In the genomic region with DNA sequence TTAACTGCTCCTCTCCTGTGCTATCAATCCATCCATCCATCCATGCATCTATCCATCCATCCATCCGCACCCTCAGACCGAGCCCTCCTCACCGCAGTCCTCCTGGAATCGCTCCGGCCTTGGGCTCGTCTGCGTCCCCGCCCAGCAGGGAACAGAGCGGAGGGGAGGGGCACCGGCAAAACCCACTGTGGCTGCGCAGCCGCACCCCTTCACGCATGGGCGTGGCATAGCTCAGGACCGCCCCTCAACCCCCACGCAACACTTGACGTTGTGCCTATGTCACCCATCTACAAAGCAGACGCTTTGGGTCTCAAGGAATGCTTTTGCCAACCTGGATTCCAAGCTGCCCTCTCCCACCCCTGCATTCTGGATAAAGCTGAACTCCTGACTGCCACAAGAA, we compare ENCODE assay signal across 8 mouse cellular contexts. TPM values are rescaled to one million over a fixed set of nuclear protein-coding genes. Genes with fewer than 3 reads are reported as not detected.
A peak's percentile ranks its signal among the peaks of the same experiment; 100 is the strongest.
DNase-seq lines count a peak whose midpoint lies in the region; ATAC-seq lines count a peak whose summit lies in the region.

A gene (minus strand): TSS at position 137 of the 400 bp plus-strand sequence.

- peak within 1 kb of the TSS; percentile 44 for H3K4me2 ChIP-seq in intestine, embryonic 14.5 days (ENCODE audit: low read length)

- intact Hi-C loops in gastrocnemius, postnatal 36 days (cut with DNase I) = no loop called here
- intact Hi-C loops in left cerebral cortex, postnatal 14 days (cut with DNase I) = loop anchor here (5.0 kb wide), 1 partner anchor 69 kb away; a partner anchor contains a TSS

- H3K9ac ChIP-seq in intestine, embryonic 14.5 days (ENCODE audit: low read length) = peak within 1 kb of the TSS; percentile 11; the same call in 1 of the 2 replicates

- WGBS in intestine, embryonic 14.5 days = 1% methylated on average over 18 of the region's 18 CpGs

- H3K4me3 ChIP-seq in intestine, embryonic 14.5 days (ENCODE audit: low read depth, low read length) = peak within 1 kb of the TSS; percentile 29

- H3K4me1 ChIP-seq in intestine, embryonic 14.5 days (replicated peaks; ENCODE audit: control insufficient read depth, insufficient read depth, low read length) = 0 out of 2 replicates have a peak, but pooled peaks cover 7% of the 10 kb centered on the region

- no peak within 1 kb of the TSS for H3K27ac ChIP-seq in intestine, embryonic 14.5 days (ENCODE audit: low read depth)

- peaks cover 39% of the 10 kb centered on the region for H3K36me3 ChIP-seq in intestine, embryonic 14.5 days (ENCODE audit: control insufficient read depth, insufficient read depth, low read length)

- DNase-seq in adrenal gland, adult 2 months = peak; percentile 93
- DNase-seq in embryo, embryonic 10.5 days (ENCODE audit: low spot score) = peak; percentile 83
- peak; percentile 84 to 85 for DNase-seq in gastrocnemius, postnatal 36 days
- DNase-seq in intestine, embryonic 14.5 days (ENCODE audit: low spot score) = peak; percentile 87
- DNase-seq in left cerebral cortex, postnatal 14 days (ENCODE audit: low spot score in 2 of 2) = peak; percentile 94
- peak; percentile 93 for DNase-seq in right cerebral cortex, postnatal 25 days
- DNase-seq in urinary bladder, postnatal 25 days (ENCODE audit: low spot score) = peak; percentile 75

- H3K27me3 ChIP-seq in intestine, embryonic 14.5 days (replicated peaks; ENCODE audit: control insufficient read depth, insufficient read depth, low read length) = peaks cover 20% of the 10 kb centered on the region

- no peaks in the 10 kb centered on the region for H3K9me3 ChIP-seq in intestine, embryonic 14.5 days (ENCODE audit: control insufficient read depth, low read length)

- peak; percentile 34 for ATAC-seq in intestine, embryonic 14.5 days (replicated peaks; ENCODE audit: low FRiP score, low TSS enrichment, low read depth)
- peak; percentile 68 for ATAC-seq in megakaryocyte-erythroid progenitor cell, adult 5-6 weeks (replicated peaks; ENCODE audit: low FRiP score, low TSS enrichment, poor library complexity, severe bottlenecking)

RNA-seq across cellular contexts. Expression of the gene that starts here (rescaled TPM):
- 10 to 100 TPM; 23.3 to 32.5 TPM for total RNA-seq in adrenal gland, adult 2 months (2021)
- polyA plus RNA-seq in adrenal gland, adult 2 months (2012; rRNA removed) = 56.4 and 66.6 TPM in 2 replicates
- total RNA-seq in gastrocnemius, postnatal 36 days (2021) = 10 to 100 TPM; 14.8 to 15.7 TPM
- polyA plus RNA-seq in intestine, embryonic 14.5 days (2014; fragmentation: Nextera tagmentation; extraction: Ambion mirVana) = 18.7 and 22.2 TPM in 2 replicates
- 100 to 1,000 TPM; 205 to 214 TPM for total RNA-seq in left cerebral cortex, postnatal 14 days (2021)
- 8.0 and 13.7 TPM in 2 replicates for total RNA-seq in megakaryocyte-erythroid progenitor cell, adult 5-6 weeks (2014; fragmentation: Nextera tagmentation)
- 5.8 and 8.9 TPM in 2 replicates for total RNA-seq in megakaryocyte-erythroid progenitor cell, adult 5-6 weeks (2017)

Comparison
In these comparisons a context has a peak if more than half of its experiments do, and no peak if none do; other contexts are left out.
1. RNA of the gene that starts here (total RNA-seq): 205 to 214 TPM in left cerebral cortex, postnatal 14 days; 23.3 to 32.5 TPM in adrenal gland, adult 2 months, 14.8 to 15.7 TPM in gastrocnemius, postnatal 36 days and 5.8 to 13.7 TPM in megakaryocyte-erythroid progenitor cell, adult 5-6 weeks; every median in the first group is over 4 times any median in the second.
2. Peak in every context shown above with its lines, with median percentiles within 50 percentile points of each other: DNase-seq.